Mouse (Mus musculus) cerebral cortex, adult 2 months (tissue): ENCODE data around the gene Grik4.

ENCODE experiments used
- WGBS: fragments of 180-500 bp; shearing (Covaris S2); methylation state at CpG from one replicate; pipeline ENCODE4 v1.1.7; 2018; 5-methylcytosine and 5-hydroxymethylcytosine counted together

Gene Grik4

GRCm38 (mm10) chr9:42672982-42673381 lies 271.3 kb downstream of the Grik4 start:
- WGBS: 86% methylated on average over 8 of the region's 8 CpGs

DNA sequence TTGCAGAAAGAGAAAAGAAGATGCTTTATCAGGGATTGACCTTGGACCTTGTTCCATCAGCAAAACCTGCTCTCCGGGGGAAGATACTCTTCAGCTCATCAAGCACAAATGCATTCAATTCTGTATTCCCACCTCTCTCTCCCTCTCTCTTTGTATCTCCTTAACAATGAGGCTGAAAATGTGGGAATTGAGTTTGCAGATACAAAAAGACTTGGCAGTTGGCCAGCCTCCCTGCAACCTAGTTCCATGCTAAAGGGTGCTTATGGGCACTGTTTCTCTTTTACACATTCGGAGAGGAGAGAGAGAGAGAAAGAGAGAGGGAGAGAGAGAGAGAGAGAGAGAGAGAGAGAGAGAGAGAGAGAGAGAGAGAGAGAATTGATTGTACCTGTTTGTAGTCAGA lies 273.7 kb downstream of the Grik4 start:
- 41% methylated on average over 2 of the region's 2 CpGs for WGBS

GRCm38 (mm10) chr9:42661481-42661880 lies 282.8 kb downstream of the Grik4 start:
- WGBS: 61% methylated on average over 1 of the region's 1 CpGs

DNA sequence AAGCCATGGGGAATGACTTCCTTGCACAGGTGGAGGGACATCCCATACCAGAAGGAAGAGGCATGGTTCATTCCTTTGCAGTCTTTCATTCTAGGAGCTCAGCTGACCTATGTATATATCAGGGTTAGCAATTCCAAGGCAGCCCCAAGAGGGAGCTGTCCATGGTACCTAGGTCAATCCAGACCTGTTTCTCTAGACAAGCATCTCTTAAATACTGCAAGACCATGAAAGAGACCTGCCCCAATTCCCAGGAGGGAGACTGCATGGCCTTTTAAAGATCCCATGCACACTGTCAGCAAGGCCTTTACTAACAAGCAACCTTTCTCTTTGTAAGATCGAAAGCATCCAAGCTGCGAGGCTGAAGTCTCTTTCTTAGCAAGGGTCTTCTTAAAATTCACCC lies 291.5 kb downstream of the Grik4 start:
- WGBS: 86% methylated on average over 2 of the region's 2 CpGs

GRCm38 (mm10) chr9:42652309-42652708 lies 292.0 kb downstream of the Grik4 start:
- 83% methylated on average over 4 of the region's 4 CpGs for WGBS

DNA sequence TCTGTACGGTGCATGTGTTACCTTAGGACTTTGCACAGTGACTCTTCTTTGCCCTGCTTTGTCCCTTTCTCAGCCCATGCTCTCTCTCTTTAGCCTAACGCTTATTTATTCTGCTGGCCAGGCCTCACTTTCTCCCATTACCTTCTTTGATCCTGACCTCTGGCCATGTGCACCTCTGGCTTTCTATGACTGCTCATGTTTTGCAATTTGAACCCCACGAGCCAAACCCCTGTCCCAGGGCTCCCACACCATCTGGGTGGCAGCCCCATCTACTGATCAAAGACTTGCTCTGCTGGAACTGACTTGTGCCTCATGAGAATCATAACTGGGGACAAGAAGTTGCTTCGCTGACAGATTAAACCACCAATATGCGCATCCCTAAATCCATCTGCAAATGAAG lies 294.4 kb downstream of the Grik4 start:
- 86% methylated on average over 5 of the region's 5 CpGs for WGBS

- WGBS: 87% methylated on average over 3 of the region's 3 CpGs
Measured at GRCm38 (mm10) chr9:42648051-42648450, 296.2 kb downstream of the Grik4 start.

GRCm38 (mm10) chr9:42647596-42647995 lies 296.7 kb downstream of the Grik4 start:
- 55% methylated on average over 3 of the region's 3 CpGs for WGBS

GRCm38 (mm10) chr9:42646821-42647220 lies 297.5 kb downstream of the Grik4 start:
- WGBS: 43% methylated on average over 10 of the region's 10 CpGs

DNA sequence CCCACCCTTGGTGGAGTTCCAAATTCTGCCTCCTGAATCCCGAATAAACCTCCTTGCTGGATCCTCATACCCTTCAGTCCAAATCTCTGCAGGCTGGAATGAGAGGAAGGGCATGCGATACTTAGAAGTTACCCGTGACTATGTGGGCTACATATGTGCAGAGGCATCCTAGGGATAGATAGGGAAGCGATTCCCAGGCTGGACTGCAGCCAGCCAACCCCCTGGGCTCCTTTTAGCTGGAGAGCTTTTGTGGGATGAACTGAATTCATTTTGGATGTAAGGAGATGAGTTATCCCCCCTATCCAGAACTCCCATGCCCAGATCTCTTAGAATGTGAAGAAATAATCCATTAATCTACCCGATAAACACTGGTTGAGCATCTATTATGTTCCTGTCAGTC lies 299.1 kb downstream of the Grik4 start:
- WGBS: 68% methylated on average over 5 of the region's 5 CpGs

GRCm38 (mm10) chr9:42642821-42643220 lies 301.5 kb downstream of the Grik4 start:
- WGBS: 28% methylated on average over 5 of the region's 5 CpGs

GRCm38 (mm10) chr9:42641550-42642117 lies 302.7 kb downstream of the Grik4 start:
- 78% methylated on average over 11 of the region's 11 CpGs for WGBS

GRCm38 (mm10) chr9:42636446-42636845 lies 307.8 kb downstream of the Grik4 start:
- WGBS: 76% methylated on average over 10 of the region's 10 CpGs

GRCm38 (mm10) chr9:42631479-42631878 lies 312.8 kb downstream of the Grik4 start:
- 66% methylated on average over 4 of the region's 4 CpGs for WGBS

DNA sequence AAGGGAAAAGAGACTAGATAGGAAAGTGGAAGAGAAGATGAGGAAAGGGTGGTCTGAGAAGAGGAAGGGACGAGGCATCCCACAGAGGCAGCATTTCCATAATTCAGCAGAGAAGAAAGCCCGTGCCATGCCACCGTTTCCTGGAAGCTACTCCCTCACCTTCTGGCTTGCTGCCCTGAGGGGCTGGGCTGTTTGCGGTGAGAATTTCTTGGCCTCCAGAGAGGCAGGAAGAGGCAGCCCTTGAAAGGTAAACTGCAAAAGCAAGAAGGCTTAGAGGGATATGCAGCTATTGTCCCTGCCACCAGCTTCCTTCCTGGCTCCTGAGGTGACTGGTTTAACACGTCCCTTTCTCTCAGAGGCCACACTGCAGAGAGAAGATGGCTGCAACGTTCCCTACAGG lies 316.7 kb downstream of the Grik4 start:
- WGBS: 45% methylated on average over 6 of the region's 6 CpGs

DNA sequence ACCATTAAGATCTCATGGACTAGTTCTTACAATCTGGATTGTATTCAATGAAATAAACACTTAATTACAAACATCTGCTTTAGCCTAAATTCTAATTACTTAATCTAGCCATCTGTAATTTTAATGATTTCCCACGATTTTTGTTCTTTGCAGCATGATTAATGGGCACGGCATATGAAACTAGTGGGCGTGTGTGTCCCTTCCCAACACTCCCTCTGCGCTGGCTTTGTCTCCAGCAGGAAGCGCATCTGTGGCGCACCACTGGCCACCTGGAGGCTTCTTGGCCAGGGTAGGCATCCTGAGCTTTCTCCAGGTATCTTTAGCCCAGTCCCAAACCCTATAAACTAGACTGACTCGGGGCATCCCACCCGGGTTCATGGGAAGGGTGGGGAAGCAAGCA lies 317.1 kb downstream of the Grik4 start:
- WGBS: 51% methylated on average over 8 of the region's 8 CpGs

- 37% methylated on average over 6 of the region's 6 CpGs for WGBS
Measured at GRCm38 (mm10) chr9:42626226-42626775, 318.0 kb downstream of the Grik4 start.

DNA sequence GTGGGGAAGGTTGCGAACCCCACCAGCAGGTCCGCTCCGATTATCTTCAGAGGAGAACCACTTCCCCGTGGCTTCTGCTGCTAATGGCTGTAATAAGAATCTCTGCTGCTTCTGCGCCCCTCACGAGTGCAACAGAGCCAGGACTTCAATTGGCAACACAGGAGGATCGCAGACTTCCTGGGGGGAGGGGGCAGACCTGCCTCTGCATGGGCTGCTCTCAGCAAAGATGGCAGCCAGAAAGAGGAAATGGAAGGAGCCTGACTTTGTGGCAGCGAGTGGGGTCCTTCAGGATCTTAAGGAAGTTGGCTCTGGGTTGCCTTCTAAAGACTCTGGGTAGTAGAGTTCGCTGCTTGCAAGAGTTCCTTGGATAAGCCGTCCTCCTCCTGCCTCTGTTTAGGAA lies 329.9 kb downstream of the Grik4 start:
- WGBS: 74% methylated on average over 10 of the region's 10 CpGs

DNA sequence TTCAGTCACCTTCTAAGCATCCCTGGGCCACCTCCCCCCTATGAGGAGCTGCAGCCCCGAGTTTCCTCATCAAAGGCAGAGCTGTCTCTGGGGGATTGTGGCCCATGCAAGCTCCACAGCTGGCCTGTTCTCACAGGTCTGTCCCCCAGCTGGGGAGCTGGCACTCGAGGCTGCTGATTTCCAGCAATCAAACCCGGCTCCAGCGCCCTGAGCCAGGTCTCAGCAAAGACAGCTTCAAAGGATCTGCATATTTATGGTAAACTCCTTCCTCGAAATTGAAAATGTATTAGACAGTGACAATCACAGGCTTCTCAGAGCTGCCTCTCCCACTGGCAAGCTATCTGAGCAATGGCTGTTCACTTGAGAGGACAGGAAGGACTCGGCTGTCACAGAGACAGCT lies 330.5 kb downstream of the Grik4 start:
- WGBS: 53% methylated on average over 6 of the region's 6 CpGs

DNA sequence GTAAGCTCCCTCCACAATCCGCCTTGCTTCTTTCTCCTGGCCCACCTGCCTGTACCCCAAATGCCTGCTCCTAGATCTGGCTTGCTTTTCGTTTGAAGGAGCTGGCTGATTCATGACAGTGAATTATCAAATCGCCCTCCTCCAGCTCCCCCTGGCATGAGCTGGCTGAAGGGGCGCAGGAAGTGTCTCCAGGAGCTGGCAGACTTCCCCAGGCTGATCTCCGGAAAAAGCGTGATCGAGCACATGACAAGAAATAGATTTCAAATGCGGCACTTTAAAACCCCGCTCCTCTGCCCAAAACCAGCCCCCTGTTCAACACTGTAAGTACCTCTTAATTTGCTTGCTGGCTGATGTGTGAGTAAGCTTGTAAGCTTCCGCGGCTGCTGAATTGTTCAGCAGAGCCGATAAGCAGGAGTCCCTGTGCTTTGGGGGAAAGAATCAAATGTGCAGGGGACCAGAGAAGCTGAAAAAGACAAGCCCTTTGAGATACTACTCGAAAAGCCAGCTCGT lies 331.8 kb downstream of the Grik4 start:
- WGBS: 35% methylated on average over 14 of the region's 14 CpGs

- 55% methylated on average over 3 of the region's 3 CpGs for WGBS
Measured at GRCm38 (mm10) chr9:42601445-42601844, 342.8 kb downstream of the Grik4 start.

- WGBS: 75% methylated on average over 9 of the region's 9 CpGs
Measured at GRCm38 (mm10) chr9:42597525-42597924, 346.8 kb downstream of the Grik4 start.

DNA sequence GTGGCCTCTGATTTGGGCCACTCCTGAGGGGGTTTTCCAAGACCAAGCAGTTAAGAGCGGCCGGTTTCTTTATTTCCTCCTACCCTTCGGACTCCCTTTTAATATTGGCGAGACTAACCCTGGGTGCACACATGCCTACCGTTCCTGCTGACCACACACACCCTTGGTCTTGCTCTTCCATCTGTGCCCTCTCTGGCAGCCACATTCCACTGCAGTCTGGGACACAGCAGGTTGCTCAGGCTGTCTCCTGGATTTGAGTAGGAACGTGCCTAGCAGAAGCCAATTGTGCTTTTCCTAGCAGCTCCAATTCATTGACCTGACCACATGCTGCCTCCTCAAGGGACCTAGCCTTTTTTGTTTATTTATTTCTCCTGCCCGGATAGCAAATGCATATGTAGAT lies 365.8 kb downstream of the Grik4 start:
- 80% methylated on average over 7 of the region's 7 CpGs for WGBS

DNA sequence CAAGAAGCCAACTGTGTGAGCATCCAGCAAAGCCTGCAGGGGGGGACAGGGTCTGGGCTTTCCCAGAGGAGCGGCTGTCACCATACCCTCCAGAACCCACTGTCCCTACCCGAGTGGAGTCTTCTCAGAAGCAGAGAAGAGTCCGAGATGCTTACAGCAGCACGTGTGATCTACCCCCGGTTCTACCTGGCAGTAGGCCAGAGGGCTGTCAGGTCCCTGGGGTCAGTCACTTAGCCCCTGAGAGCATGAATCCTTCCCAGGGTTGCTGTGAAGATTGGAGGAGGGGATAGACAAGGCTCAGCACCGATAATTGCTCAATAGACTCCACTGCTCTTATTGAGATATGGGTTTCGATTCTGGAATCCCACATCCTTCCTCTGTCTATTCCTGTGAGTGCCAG lies 366.2 kb downstream of the Grik4 start:
- 80% methylated on average over 7 of the region's 7 CpGs for WGBS
